In genomic region chr2:118760311-118761025, GRCm38 (mm10) we compare ENCODE assay signal across 14 mouse cellular contexts. TPM values are rescaled to one million over a fixed set of nuclear protein-coding genes. Genes with fewer than 3 reads are reported as not detected.
A peak's percentile ranks its signal among the peaks of the same experiment; 100 is the strongest.
DNase-seq lines count a peak whose midpoint lies in the region; ATAC-seq lines count a peak whose summit lies in the region.
"Had no signal": no experiment of that assay in that cellular context is flagged by ENCODE, and none has a peak within 500 bp of the region (broad histone marks: within the 10 kb centered on the region; RNA-seq: fewer than 3 reads in every experiment).

No protein-coding gene starts in this region.

- no peak overlapping the region for H3K4me3 ChIP-seq in heart, embryonic 16.5 days (ENCODE audit: low read length)
- H3K4me3 ChIP-seq in neural tube, embryonic 12.5 days = no peak overlapping the region
- H3K4me3 ChIP-seq: liver, embryonic 12.5 days; midbrain, embryonic 15.5 days had no signal

- peak; percentile 48 for DNase-seq in cerebellum, adult 11-12 months
- DNase-seq in cerebellum, postnatal 14 days = no peak
- DNase-seq in heart, postnatal 36 days = no peak
- DNase-seq in neural tube, embryonic 10.5 days (ENCODE audit: extremely low spot score, low spot score) = no peak
- DNase-seq in layer of hippocampus, adult 9-10 months (ENCODE audit: low spot score) = no peak
- DNase-seq: adrenal gland, adult 8-10 months; gastrocnemius, postnatal 36 days had no signal

- peak overlapping the region; percentile 99; the same call in 1 of the 2 replicates for H3K27ac ChIP-seq in heart, embryonic 16.5 days (ENCODE audit: low read length)
- H3K27ac ChIP-seq in neural tube, embryonic 12.5 days = no peak overlapping the region
- H3K27ac ChIP-seq: liver, embryonic 12.5 days had no signal

- no peaks in the 10 kb centered on the region for H3K36me3 ChIP-seq in heart, embryonic 16.5 days (ENCODE audit: control insufficient read depth, insufficient read depth)
- H3K36me3 ChIP-seq in neural tube, embryonic 12.5 days = no peaks in the 10 kb centered on the region
- H3K36me3 ChIP-seq: G1E; liver, embryonic 12.5 days; midbrain, embryonic 15.5 days had no signal

- 78% methylated on average over 11 of the region's 11 CpGs for WGBS in heart, embryonic 16.5 days
- WGBS in neural tube, embryonic 12.5 days = 83% methylated on average over 11 of the region's 11 CpGs

- no peak for ATAC-seq in heart, embryonic 16.5 days (replicated peaks; ENCODE audit: extremely low read depth, insufficient read depth, low FRiP score)
- ATAC-seq in neural tube, embryonic 12.5 days (ENCODE audit: low FRiP score, low read depth) = no peak
- ATAC-seq in erythroblast, adult 5-6 weeks (replicated peaks; ENCODE audit: low FRiP score, poor library complexity, severe bottlenecking) = no peak

- no peaks in the 10 kb centered on the region for H3K9me3 ChIP-seq in heart, embryonic 16.5 days (replicated peaks; ENCODE audit: control insufficient read depth, low read length)
- no peaks in the 10 kb centered on the region for H3K9me3 ChIP-seq in neural tube, embryonic 12.5 days
- H3K9me3 ChIP-seq: G1E; liver, embryonic 12.5 days; midbrain, embryonic 15.5 days had no signal

- H3K4me2 ChIP-seq in heart, embryonic 16.5 days (ENCODE audit: low read depth, low read length) = no peak overlapping the region
- no peak overlapping the region for H3K4me2 ChIP-seq in neural tube, embryonic 12.5 days (replicated peaks)

- intact Hi-C loops in heart, postnatal 36 days (cut with DNase I) = loop anchor here (1.0 to 5.0 kb wide), 2 partner anchors 15 to 217 kb away; partner anchors contain the start of gene Inafm2

- H3K4me1 ChIP-seq in heart, embryonic 16.5 days (ENCODE audit: control insufficient read depth, insufficient read depth, low read length) = peaks cover 50% of the 10 kb centered on the region
- peaks cover 29% of the 10 kb centered on the region for H3K4me1 ChIP-seq in neural tube, embryonic 12.5 days

- no peaks in the 10 kb centered on the region for H3K27me3 ChIP-seq in heart, embryonic 16.5 days (ENCODE audit: control insufficient read depth, insufficient read depth, low read length)
- H3K27me3 ChIP-seq in neural tube, embryonic 12.5 days (replicated peaks) = peaks cover 4% of the 10 kb centered on the region; the same call in 1 of the 2 replicates
- H3K27me3 ChIP-seq: midbrain, embryonic 15.5 days had no signal

- peak overlapping the region; percentile 8; the same call in 1 of the 2 replicates for H3K9ac ChIP-seq in heart, embryonic 16.5 days (ENCODE audit: low read length)
- H3K9ac ChIP-seq in neural tube, embryonic 12.5 days = 0 out of 2 replicates have a peak overlapping the region, but pooled peaks have one; percentile 29
- H3K9ac ChIP-seq: liver, embryonic 12.5 days; midbrain, embryonic 15.5 days had no signal

RNA-seq across cellular contexts. Expression of gene Ccdc9b, which starts 2.0 kb away (rescaled TPM):
- polyA plus RNA-seq in heart, embryonic 16.5 days (2015; fragmentation: Nextera tagmentation; extraction: Ambion mirVana) = 2.0 and 3.2 TPM in 2 replicates
- 10 to 100 TPM; 24.1 to 28.3 TPM for total RNA-seq in heart, postnatal 36 days (2021)
- polyA plus RNA-seq in neural tube, embryonic 12.5 days (2016; fragmentation: Nextera tagmentation; extraction: Ambion mirVana) = 1.6 and 1.9 TPM in 2 replicates
- total RNA-seq in erythroblast, adult 5-6 weeks (2015; ENCODE audit: low replicate concordance) = not detected in 2 replicates
- total RNA-seq in erythroblast, adult 5-6 weeks (2017; ENCODE audit: low replicate concordance) = 0.17 TPM in 1 of 2 replicates, not detected in the other
- polyA plus RNA-seq: G1E had no signal

RNA-seq across cellular contexts. Expression of gene Phgr1, which starts 12.1 kb away (rescaled TPM):
- 1.2 TPM in 1 of 2 replicates, not detected in the other for polyA plus RNA-seq in heart, embryonic 16.5 days (2015; fragmentation: Nextera tagmentation; extraction: Ambion mirVana)
- not detected for total RNA-seq in heart, postnatal 36 days (2021)
- not detected in 2 replicates for polyA plus RNA-seq in neural tube, embryonic 12.5 days (2016; fragmentation: Nextera tagmentation; extraction: Ambion mirVana)
- not detected in 2 replicates for total RNA-seq in erythroblast, adult 5-6 weeks (2015; ENCODE audit: low replicate concordance)
- total RNA-seq in erythroblast, adult 5-6 weeks (2017; ENCODE audit: low replicate concordance) = not detected in 2 replicates
- total RNA-seq: adrenal gland, adult 8-10 months; G1E; gastrocnemius, postnatal 36 days; left cerebral cortex, postnatal 10 days had no signal
- polyA plus RNA-seq: G1E; liver, embryonic 12.5 days; midbrain, embryonic 15.5 days had no signal

RNA-seq across cellular contexts. Expression of gene Inafm2, which starts 14.9 kb away (rescaled TPM):
- 45.2 and 47.3 TPM in 2 replicates for polyA plus RNA-seq in heart, embryonic 16.5 days (2015; fragmentation: Nextera tagmentation; extraction: Ambion mirVana)
- total RNA-seq in heart, postnatal 36 days (2021) = 10 to 100 TPM; 27.2 to 29.6 TPM
- polyA plus RNA-seq in neural tube, embryonic 12.5 days (2016; fragmentation: Nextera tagmentation; extraction: Ambion mirVana) = 25.2 and 25.4 TPM in 2 replicates
- 6.5 and 10.4 TPM in 2 replicates for total RNA-seq in erythroblast, adult 5-6 weeks (2015; ENCODE audit: low replicate concordance)
- 3.5 and 4.6 TPM in 2 replicates for total RNA-seq in erythroblast, adult 5-6 weeks (2017; ENCODE audit: low replicate concordance)

RNA-seq across cellular contexts. Expression of gene Disp2, which starts 19.1 kb away (rescaled TPM):
- polyA plus RNA-seq in heart, embryonic 16.5 days (2015; fragmentation: Nextera tagmentation; extraction: Ambion mirVana) = 0.10 and 0.24 TPM in 2 replicates
- under 1 TPM; 0.03 to 0.06 TPM for total RNA-seq in heart, postnatal 36 days (2021)
- polyA plus RNA-seq in neural tube, embryonic 12.5 days (2016; fragmentation: Nextera tagmentation; extraction: Ambion mirVana) = 21.7 and 24.0 TPM in 2 replicates
- total RNA-seq in erythroblast, adult 5-6 weeks (2015; ENCODE audit: low replicate concordance) = not detected in 2 replicates
- 0.14 TPM in 1 of 2 replicates, not detected in the other for total RNA-seq in erythroblast, adult 5-6 weeks (2017; ENCODE audit: low replicate concordance)
- total RNA-seq: gastrocnemius, postnatal 36 days had no signal

RNA-seq across cellular contexts. Expression of gene Plcb2, which starts 32.2 kb away (rescaled TPM):
- 3.2 and 3.4 TPM in 2 replicates for polyA plus RNA-seq in heart, embryonic 16.5 days (2015; fragmentation: Nextera tagmentation; extraction: Ambion mirVana)
- total RNA-seq in heart, postnatal 36 days (2021) = 1 to 10 TPM; 1.9 to 2.7 TPM
- 0.41 and 1.1 TPM in 2 replicates for polyA plus RNA-seq in neural tube, embryonic 12.5 days (2016; fragmentation: Nextera tagmentation; extraction: Ambion mirVana)
- total RNA-seq in erythroblast, adult 5-6 weeks (2015; ENCODE audit: low replicate concordance) = 30.7 and 38.9 TPM in 2 replicates
- 13.7 and 17.6 TPM in 2 replicates for total RNA-seq in erythroblast, adult 5-6 weeks (2017; ENCODE audit: low replicate concordance)

Comparison
In these comparisons a context has a peak if more than half of its experiments do, and no peak if none do; other contexts are left out.
1. RNA of gene Ccdc9b, which starts 2.0 kb away (total RNA-seq): 24.1 to 28.3 TPM in heart, postnatal 36 days; 0.17 TPM in erythroblast, adult 5-6 weeks; every median in the first group is over 10 times any median in the second.